Mouse (Mus musculus) MEL (cell line): ENCODE measurements around the gene Kcnmb1.

ENCODE experiments used
- CHD2 ChIP-seq: IDR thresholded peaks from 2 replicates; pipeline ENCODE4 v1.6.1; 2011; ENCODE audit warnings: low read length, improper control_type of control experiment
- CTCF ChIP-seq, 3 experiments: IDR thresholded peaks in 2 of 3; conservative IDR thresholded peaks in 1 of 3; 2 replicates each; pipeline ENCODE4 v1.5.1; 2011 to 2012; ENCODE audit warnings: low read length in 3 of 3, low read depth in 2 of 3, mild to moderate bottlenecking in 2 of 3, improper control_type of control experiment in 1 of 3, inconsistent platforms in 1 of 3, mixed read lengths in 1 of 3, moderate library complexity in 1 of 3; ENCODE audit not compliant: control insufficient read depth in 1 of 3, insufficient read depth in 1 of 3, poor library complexity in 1 of 3, severe bottlenecking in 1 of 3
- E2F4 ChIP-seq: IDR thresholded peaks from 2 replicates; pipeline ENCODE4 v1.6.1; 2011; ENCODE audit warnings: low read depth, low read length, improper control_type of control experiment, borderline replicate concordance
- EP300 ChIP-seq, 2 experiments: IDR thresholded peaks; 2 replicates each; pipeline ENCODE4 v1.6.1; 2011; ENCODE audit warnings: improper control_type of control experiment in 2 of 2, low read length in 2 of 2, low read depth in 1 of 2, mild to moderate bottlenecking in 1 of 2
- HCFC1 ChIP-seq: IDR thresholded peaks from 2 replicates; pipeline ENCODE4 v1.6.1; 2012; ENCODE audit warnings: low read depth, mild to moderate bottlenecking, inconsistent platforms, low read length, improper control_type of control experiment, moderate library complexity
- MYC ChIP-seq: IDR thresholded peaks from 2 replicates; pipeline ENCODE4 v1.6.1; 2011; ENCODE audit warnings: low read depth, mild to moderate bottlenecking, low read length, improper control_type of control experiment, moderate library complexity
- POLR2A ChIP-seq, 2 experiments: IDR thresholded peaks; 2 replicates each; pipeline ENCODE4 v1.6.1; 2011 to 2012; ENCODE audit warnings: low read length in 2 of 2, mild to moderate bottlenecking in 2 of 2, control low read depth in 1 of 2, improper control_type of control experiment in 1 of 2, low read depth in 1 of 2, moderate library complexity in 1 of 2; ENCODE audit not compliant: control insufficient read depth in 1 of 2, insufficient read depth in 1 of 2, poor library complexity in 1 of 2
- TAL1 ChIP-seq: IDR thresholded peaks from 2 replicates; pipeline ENCODE4 v1.6.1; 2012; ENCODE audit warnings: mild to moderate bottlenecking, inconsistent platforms, low read length, moderate library complexity, mixed read lengths
- TBP ChIP-seq: IDR thresholded peaks from 2 replicates; pipeline ENCODE4 v1.8.0; 2011; ENCODE audit warnings: low read depth, low read length, improper control_type of control experiment

DNA sequence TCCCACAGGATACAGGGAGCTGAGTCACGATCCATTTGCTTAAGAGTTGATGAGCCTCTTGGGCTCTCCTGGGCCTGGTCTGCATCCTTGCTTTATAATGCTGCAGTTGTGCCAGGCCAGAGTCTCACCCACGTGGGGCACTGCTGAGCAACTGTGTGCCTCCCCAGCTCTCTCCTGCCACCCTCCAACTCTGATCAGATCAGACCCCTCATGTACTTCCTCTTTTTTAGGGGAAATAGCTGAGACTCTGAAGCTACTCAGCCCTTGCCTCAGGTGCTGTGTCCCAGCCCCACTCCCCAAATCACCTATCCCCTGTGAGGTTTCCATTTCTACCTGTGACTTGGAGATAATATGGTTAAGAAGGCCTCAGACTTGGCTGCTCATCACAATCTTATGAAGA is 2.6 kb downstream of the Kcnmb1 start:
- TF ChIP-seq EP300 (IDR thresholded peaks at IDR 0.05; ENCODE audit: low read depth in 1 of 2, low read length in 2 of 2) (peak; percentile 67 to 91), E2F4 (no peak), POLR2A (IDR thresholded peaks at IDR 0.05; ENCODE audit: control insufficient read depth in 1 of 2, insufficient read depth in 1 of 2, low read depth in 1 of 2, low read length in 2 of 2, poor library complexity in 1 of 2) (no peak), CHD2 (no peak), HCFC1 (peak; percentile 49; the same call in 1 of the 2 replicates), MYC (peak; percentile 91), CTCF (IDR thresholded peaks at IDR 0.05 in 2 of 3, conservative IDR thresholded peaks at IDR 0.05 in 1 of 3; ENCODE audit: control insufficient read depth in 1 of 3, insufficient read depth in 1 of 3, low read depth in 2 of 3, low read length in 3 of 3, poor library complexity in 1 of 3, severe bottlenecking in 1 of 3) (peak; percentile 33 to 77 (median 63)), TAL1 (no peak), TBP (peak; percentile 56; the same call in 1 of the 2 replicates)
